Mouse (Mus musculus) thymus, adult 2 months (tissue): Measurements from ENCODE around the gene Alox12e.

Experiments used
- CTCF ChIP-seq: fragments of 200-500 bp; IDR thresholded peaks from 2 replicates; pipeline ENCODE4 v1.5.1; 2012; ENCODE audit warnings: mild to moderate bottlenecking, control low read depth, low read length, moderate library complexity, borderline replicate concordance; ENCODE audit not compliant: control insufficient read depth, poor library complexity, insufficient read depth; ENCODE audit errors: extremely low read depth
- POLR2A ChIP-seq: fragments of 200-500 bp; IDR thresholded peaks from 2 replicates; pipeline ENCODE4 v1.6.1; 2012; ENCODE audit warnings: mild to moderate bottlenecking, low read length, control low read depth, moderate library complexity; ENCODE audit not compliant: control insufficient read depth, poor library complexity, insufficient read depth; ENCODE audit errors: extremely low read depth

- TF ChIP-seq POLR2A (no peak), CTCF (no peak)
Observed at GRCm38 (mm10) chr11:70297836-70298454, 24.5 kb downstream of the Alox12e start.
